Mouse (Mus musculus): ENCODE measurements at regions not wholly inside any gene's neighbourhood (a gene's known extent, or its start where the extent isn't known, plus 50 kb on each side); places are given as distances from the start of the nearest gene placed in this dataset.

DNA sequence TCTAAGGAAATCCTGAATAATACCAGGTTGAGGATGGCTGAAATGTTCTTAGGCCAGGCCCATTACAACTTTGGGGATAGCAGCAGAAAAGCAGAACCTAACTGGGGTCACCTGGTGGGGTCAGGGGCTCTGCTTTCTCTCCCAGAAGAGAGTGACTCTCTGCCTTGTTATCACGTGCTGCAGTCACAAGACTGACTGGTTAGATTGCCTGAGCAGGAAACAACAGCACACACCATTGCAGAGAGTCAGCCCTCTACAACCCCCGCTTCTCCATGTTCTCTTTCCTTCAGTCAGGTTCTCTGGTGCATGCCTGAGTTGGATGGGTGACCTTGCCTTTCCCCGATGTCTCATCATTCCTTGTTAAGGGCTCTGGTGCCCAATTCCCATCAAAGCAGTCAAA lies 91.2 kb upstream of the Hsd17b12 start:
- DNase-seq = no peak

DNA sequence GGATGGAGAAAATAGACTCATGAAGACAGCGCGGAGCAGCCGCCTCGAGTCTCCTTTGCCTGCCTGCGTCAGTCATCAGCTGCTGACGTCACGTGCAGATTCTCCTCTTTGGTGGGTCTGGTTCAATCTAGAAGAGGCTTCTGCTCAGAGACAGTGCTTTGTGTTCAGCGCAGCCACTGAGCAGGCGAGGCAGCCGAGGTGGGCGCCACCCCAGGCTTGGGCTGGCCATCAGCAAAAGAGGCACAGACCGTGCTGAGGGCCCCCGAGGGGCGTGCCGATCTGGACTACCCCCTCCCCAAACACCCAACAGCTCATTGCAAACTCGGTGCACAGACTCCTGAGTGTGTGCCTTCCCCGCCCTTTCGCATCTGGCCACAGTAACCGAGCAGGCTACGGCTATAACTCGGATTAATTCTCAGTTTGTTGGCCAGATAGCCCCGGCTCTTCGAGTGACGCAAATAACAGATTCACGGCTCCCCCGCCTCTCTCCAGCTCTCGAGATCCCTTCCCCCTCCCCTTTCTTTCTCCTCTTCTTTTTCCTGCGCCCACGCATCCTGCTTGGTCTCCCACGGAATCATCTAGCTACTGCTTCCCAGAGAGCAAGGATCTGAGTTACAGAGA lies 89.2 kb upstream of the Hsd17b12 start:
- DNase-seq = peak; percentile 75

DNA sequence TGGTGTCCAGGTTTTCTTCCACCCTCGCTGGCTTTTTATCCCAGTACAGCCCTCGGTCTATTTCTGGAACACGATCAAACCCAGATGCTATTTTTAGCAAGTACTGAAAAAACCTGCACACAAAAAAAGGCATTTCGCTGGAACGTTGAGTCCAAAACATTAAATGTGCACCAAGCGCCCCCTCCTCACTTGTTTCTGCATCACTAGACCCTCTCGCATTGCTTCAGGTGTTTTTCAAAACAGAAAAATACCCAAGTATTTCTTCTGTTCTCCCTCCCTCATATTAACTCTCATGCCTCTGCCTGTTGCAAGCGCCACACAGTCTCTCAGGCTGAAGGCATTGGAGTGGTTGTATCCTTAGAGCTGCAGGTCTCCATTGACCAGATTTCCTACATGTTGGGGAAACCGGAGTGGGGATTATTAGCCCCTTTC lies 88.4 kb upstream of the Hsd17b12 start:
- DNase-seq = no peak

DNA sequence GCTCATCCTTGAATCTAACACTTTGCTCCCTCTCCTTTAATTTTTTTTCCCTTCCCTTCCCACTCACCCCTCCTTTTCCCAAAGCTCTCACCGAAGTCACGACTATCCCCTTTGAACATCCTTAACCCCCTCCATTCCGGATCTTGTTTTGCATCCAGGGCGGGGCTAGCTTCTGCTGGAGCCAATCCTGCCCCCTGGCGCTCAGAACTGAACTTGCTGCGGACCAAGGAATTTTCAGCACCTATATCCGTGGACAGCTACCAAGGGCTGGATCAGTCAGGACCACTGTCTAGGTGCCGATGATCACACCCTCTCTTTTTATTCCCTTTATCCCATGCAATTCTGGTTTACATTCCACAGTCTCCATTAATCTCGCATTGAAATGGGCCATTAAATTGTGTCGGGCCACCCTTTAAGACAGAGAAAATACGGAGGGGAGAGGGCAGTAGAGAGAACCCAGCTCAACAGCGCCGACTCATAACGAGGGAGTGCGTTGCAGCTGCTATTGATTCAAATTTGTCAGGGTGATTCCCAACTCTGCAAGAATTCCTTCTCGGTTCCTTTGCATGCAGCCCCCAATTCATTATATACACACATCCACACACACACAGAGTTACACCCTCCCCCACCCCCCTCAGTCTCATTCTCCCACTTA lies 87.7 kb upstream of the Hsd17b12 start:
- peak; percentile 80 for DNase-seq

DNA sequence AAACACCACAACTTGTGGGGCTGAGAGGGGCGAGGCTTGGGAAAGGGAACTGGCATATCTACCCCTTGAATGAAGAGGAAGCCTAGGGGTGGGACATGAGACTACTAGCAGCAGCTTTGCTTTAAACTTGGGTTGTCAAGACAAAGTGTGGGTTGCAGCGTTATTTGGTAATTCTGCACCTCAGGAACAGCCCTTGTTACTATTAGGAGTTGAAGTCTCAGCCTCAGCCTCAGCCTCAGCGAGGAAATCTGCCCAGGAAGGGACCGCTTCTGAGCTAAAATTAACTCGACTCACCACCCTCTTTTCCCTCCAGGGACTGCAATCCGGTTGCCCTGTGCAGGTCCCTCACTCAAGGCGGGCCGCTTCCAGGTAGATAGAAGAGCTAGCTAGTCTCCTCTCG lies 86.4 kb upstream of the Hsd17b12 start:
- no peak for DNase-seq

DNA sequence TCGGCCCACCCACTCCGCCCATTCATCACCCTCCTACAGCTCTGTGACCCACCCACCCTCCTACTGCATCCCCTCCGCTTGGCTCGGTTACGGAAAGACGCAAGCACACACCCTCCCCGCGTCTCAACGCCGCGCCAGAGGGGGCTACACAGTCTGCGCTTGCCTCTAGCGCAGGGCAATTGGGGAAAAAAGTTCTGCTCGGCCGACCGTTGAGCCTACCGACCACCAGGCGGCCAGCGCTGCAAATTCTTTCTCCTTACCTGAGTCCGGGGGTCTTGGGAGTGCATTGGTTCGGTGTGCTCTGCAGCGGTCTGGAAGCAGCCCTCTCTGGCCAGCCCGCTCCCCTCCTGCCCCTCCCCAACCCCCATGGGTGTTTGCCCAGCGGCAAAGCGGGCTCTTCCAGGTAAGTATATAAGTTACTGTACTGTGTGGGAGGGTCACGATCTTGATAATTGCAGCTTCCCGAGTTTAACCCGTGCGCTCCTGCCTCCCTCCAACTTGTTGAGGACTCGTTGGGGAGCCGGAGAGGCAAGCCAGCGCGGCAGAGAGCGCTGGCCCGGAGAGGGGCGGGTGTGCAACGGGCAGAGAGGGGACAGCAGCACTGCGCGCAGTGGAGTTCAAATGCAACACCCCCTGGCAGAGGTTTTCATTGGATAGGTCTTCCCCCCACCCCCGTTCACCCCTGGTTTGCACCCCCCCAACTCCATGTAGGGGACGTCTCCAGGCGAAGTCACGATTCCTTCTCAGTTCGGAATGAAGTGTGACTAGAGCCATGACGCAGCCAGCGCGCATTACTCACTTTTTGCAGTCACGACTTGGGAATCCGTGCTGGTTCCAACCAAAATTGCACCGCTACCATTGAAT lies 85.5 kb upstream of the Hsd17b12 start:
- DNase-seq = no peak

DNA sequence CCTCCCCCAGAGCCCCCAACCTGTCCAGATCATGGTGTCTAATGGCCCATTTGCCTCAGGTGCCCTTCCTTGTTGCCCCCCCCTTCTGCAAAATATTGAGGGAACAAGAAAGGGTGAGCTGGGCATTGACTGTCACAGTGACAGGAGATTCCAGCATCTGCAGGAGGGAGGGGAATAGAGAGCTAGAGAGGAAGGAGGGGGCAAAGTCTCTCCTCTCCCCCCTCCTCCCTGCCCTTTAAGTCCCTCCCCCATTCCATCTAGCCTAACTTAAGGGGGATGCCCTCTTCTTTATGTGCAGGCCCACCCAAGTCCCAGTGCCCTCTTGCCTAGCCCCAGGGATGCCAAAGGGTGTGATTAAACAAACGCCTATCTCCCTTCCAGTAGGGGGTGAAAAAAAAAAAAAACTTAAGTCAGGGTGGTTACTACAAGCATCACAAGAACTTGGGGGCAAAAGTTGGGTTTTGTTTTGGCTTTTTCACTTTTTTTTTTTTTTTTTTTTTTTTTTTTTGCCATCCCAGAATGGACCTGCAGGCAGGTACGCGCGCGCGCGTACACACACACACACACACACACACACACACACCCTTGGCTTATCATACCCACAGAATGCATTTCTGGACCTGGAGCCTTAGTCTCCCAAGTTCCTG lies 84.8 kb upstream of the Hsd17b12 start:
- DNase-seq = no peak

DNA sequence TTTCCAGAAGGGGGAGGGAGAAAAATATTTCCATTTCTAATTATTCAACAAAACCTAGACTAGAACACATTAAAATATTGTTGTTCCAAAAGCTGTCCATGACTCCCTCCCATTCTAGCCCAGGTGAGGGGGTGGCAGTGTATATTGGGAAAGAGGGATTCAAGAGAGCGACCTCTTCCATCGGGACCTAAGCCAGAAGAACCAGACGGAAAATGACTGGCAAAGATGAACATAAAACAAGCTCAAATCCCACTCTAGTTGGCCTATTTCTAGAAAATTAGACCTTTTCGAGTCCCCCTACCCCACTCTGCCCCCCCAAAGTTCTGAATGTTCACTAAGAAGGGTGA lies 84.3 kb upstream of the Hsd17b12 start:
- no peak for DNase-seq

DNA sequence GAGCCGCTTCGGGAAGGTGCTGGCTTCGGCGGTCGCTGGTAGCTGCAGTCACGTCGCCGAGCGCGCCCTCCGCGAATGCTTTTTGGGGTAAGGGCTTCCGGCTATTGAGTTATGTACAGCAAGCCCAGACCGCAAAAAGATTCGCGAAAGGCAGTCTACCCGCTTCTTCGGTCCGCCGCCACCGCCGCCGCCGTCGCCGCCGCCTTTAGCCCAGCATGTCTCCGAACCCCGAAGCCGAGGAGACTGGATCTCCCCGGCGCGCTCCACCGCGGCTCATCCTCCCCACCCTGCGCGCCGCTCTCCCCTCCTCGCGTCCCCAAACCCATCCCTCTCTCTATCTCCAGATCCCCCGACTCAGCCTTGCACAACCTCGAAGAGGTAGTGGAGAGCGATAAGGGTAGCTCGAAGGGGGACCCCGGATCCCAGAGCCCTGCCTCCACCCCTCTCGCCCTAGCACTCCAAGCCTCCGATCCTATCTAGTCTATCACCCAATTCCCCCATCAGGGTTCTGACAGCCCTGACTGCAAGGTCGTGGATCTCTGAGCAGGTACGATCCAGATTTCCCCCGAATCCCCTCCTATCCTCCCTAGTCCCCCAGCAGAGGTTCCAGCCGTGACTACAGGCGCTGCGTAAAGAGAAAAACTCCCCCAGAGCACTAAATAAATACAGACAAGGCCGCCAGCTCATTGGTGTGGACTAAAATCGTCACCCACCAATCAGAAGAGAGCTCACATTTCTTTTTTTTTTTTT lies 83.7 kb upstream of the Hsd17b12 start:
- peak; percentile 55 for DNase-seq

DNA sequence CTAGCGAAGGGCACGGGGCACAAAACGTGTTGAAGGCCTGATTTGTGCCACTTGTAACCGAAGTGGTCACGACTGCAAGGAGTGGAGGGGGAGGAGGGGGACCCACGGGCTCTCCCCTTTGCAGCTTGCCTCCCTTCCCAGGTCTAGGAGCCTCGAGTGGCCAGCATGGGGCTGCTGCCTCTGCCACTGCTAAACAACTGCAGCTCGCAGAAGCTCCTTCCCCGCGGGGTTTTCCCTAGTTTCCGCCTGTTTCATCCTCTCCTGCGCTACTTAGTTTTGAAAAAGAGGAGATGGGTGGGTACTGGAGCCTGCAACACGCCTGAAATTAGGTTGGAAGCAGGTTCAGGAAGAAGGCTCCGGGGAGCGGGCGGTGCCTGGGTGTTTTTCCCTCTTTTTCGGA lies 82.6 kb upstream of the Hsd17b12 start:
- no peak for DNase-seq

DNA sequence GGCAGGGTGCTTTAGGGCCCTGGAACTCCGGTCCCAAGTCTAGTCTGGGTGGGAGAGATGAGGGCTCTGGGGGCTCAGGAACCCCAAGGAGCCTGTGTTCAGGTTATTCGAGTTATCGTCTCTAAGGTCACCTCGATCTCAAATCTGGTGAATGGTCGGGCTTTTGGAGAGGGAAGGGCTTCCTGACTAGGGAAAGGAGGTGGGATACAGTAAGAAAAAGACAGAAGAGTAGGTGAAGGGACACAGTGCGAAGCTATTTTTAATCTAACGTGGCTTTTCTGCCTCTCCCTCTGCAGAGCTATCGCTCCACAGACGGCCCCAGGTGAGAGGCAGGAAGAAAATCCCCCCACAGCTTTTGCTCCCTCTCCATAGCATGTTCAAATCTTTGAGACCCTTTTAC lies 81.8 kb upstream of the Hsd17b12 start:
- no peak for DNase-seq

DNA sequence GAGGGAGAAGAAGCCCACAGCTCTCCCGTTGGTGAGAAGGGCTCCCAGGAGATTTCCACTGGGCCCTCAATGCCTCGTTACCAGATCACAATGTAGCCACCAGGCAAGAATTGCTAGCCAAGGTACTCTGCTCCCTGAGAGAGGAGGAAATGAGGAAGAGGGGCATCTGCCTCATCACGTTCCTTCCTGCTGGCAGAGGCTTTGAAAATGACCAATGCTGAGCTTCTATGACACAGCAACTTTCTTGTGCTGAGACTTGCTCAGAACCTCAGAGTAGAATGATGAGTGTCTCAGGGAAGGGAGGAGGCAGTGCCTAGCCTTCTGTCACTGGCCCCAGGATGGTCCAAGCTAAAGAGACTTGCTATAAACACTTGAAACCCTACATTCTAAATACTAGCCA lies 78.7 kb upstream of the Hsd17b12 start:
- DNase-seq = no peak

DNA sequence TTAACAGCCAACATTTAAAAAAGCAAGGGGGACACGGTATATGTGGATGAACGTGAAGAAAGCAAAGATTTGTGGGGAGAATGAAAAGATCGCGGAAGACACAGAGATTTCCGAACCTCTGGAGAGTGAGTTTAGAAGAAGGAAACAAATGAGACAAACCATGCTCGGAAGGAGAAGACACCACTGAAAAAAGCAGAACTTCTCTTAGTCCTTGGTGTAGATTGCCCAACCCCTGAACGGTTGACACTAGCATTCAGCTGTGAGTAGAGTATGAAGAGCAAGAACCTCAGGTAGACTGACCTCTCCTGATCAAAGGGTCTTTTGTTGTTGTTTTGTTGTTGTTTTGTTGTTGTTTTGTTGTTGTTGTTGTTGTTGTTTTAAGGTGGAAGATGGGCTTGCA lies 75.8 kb upstream of the Hsd17b12 start:
- DNase-seq = no peak

DNA sequence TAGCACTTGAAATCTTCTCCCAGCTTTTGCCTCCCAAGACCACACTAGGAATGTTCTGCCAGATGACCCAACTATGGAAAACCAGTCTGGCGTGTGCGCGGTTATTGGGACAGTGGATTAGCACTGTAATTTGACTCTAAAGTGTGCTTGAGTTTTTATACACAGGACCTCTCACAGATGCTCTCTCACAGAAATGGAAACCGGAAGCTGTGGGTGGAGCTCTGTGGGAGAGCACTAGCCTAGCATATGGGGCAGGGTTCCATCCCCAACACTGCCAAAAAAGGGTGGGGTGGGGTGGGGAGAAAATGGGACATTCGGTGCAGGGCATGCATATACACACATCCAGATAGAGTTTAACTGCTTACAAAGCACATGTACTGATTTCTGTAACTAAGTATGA lies 61.7 kb upstream of the Hsd17b12 start:
- DNase-seq = no peak

DNA sequence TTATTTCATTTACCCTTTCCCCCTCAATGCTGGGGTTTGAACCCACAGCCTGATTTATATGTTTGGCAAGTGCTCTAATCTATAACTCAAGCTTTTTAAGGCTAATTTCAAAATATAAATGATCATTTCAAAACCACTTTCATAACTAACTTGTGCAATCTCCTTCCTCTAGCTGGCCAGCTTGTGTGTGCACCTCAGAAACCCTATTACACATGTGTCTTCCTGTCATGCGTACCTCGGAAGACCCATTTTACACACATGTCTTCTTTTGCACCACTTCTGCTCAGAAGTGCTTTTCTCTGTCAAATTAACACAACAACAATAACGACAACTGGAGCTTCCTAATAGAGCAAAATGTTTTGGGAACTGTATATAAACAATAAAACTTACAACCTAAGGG lies 59.7 kb upstream of the Hsd17b12 start:
- no peak for DNase-seq

DNA sequence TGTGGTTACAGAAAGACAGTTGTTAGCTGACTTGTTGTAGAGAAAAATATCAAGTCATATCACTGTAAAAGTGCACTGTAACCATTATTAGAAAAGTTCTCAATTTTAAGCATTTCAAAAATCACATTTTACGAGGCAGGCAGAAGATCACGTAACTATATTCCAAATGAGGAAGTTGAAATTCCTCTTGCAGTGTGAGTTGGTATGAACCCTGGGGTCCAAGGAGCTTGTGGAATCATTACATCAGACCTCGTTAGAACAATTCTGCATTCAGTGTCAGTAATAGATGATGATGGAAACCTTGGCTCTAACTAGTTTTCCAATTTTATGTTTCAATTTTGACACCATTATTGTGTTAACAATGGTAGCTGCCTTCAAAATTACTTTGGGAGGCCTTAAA lies 57.7 kb upstream of the Hsd17b12 start:
- no peak for DNase-seq

All from right cerebral cortex, postnatal 4 days (tissue).